9 mouse cellular contexts compared by ENCODE assay signal in the genomic region with DNA sequence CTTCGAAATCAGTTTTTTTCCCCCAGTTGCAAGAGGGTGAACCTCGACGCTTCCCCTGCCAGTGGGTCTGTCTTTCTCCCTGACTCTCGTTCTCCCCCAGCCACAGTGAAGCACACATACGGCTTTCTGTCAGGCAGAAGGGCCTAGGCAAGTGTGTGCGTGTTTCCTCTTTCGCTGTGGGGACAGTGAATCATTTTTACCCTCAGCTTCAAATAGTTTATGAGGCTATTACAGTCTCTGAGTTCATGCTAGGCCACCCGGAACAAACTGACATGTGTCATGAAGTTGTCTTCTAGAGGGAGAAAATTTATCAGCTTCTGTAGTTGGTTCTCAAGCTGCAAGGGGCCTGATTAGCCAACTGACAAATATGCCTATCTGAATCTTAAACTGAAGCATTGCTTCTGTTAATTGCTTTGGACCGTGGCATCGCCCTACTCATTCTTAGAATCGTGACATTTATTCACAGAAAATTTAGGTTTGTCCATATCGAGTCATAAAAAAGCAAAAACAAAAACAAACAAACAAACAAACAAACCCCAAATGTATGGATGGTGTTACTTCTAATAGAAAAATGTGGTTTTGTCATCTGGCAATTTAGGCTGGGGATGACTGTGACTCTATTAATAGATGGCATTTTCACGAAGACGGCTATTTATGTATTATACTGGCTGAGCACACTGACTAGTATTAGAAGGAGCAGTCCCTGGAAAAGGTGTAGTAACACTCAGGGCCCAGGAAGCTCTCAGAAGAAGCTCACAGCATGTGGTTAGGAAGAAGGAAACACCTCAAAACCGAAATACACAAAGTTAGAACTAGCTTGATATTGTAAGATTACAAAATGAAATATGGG. TPM values are rescaled to one million over a fixed set of nuclear protein-coding genes. Genes with fewer than 3 reads are reported as not detected.
DNase-seq lines count a peak whose midpoint lies in the region; TF ChIP-seq lines count a peak whose summit lies in the region.
"Had no signal": no experiment of that assay in that cellular context is flagged by ENCODE, and none has a peak within 500 bp of the region (broad histone marks: within the 10 kb centered on the region; RNA-seq: fewer than 3 reads in every experiment).

No protein-coding gene starts in this region.

- no peak for TF ChIP-seq EP300 in heart, adult 2 months (IDR thresholded peaks at IDR 0.05; ENCODE audit: insufficient read depth, low read depth, low read length)

- intact Hi-C loops in heart, adult 2 months (cut with DNase I): loop anchor here (5.0 kb wide), 1 partner anchor 102 kb away; a partner anchor contains a TSS

- peak overlapping the region; percentile 64 for H3K27ac ChIP-seq in heart, adult 2 months
- H3K27ac ChIP-seq in macrophage: peak overlapping the region; percentile 70
- H3K27ac ChIP-seq: hindbrain, embryonic 14.5 days had no signal

- TF ChIP-seq CTCF in heart, adult 2 months (IDR thresholded peaks at IDR 0.05): no peak

- H3K36me3 ChIP-seq in heart, adult 2 months (ENCODE audit: control insufficient read depth, insufficient read depth, low read length): no peaks in the 10 kb centered on the region
- H3K36me3 ChIP-seq in macrophage (ENCODE audit: inconsistent target): no peaks in the 10 kb centered on the region

- no peaks in the 10 kb centered on the region for H3K79me2 ChIP-seq in heart, adult 2 months (replicated peaks; ENCODE audit: control insufficient read depth, insufficient read depth, low read length)
- no peaks in the 10 kb centered on the region for H3K79me2 ChIP-seq in macrophage (ENCODE audit: inconsistent target)

- H3K27me3 ChIP-seq in heart, adult 2 months (ENCODE audit: control insufficient read depth, insufficient read depth, low read length): no peaks in the 10 kb centered on the region

- 57% methylated on average over 15 of the region's 15 CpGs for WGBS in heart, adult 2 months
- 39% methylated on average over 15 of the region's 15 CpGs for WGBS in macrophage (ENCODE audit: missing documents)

- no peak for TF ChIP-seq POLR2A in heart, adult 2 months (IDR thresholded peaks at IDR 0.05; ENCODE audit: insufficient read depth, low read depth, low read length)

- peak; percentile 6 to 19 for DNase-seq in heart, adult 2 months
- DNase-seq in heart, postnatal 4 days: no peak
- DNase-seq in A20 (ENCODE audit: low read depth, low spot score): peak; percentile 89
- DNase-seq in c-Kit-positive CD71-positive TER-119-negative erythroid progenitor cells, embryonic 14.5 days (ENCODE audit: low read depth): peak; percentile 84
- DNase-seq in kidney, adult 18-20 months: no peak
- DNase-seq in left cerebral cortex, adult 18-20 months (ENCODE audit: low spot score in 2 of 2): no peak
- no peak for DNase-seq in cerebellum, postnatal 25 days

- H3K4me1 ChIP-seq in heart, adult 2 months (ENCODE audit: control insufficient read depth, insufficient read depth, low read length): peaks cover 2% of the 10 kb centered on the region

- H3K4me3 ChIP-seq in heart, adult 2 months: no peak overlapping the region
- H3K4me3 ChIP-seq in macrophage (ENCODE audit: inconsistent target): peak overlapping the region; percentile 43

- H3K9ac ChIP-seq in heart, adult 2 months (ENCODE audit: low read depth, low read length): peak overlapping the region; percentile 23; the same call in 1 of the 2 replicates

RNA-seq across cellular contexts. Expression of a gene that starts 1.3 kb away (rescaled TPM):
- 10 to 100 TPM; 14.2 to 19.0 TPM for total RNA-seq in heart, adult 2 months (2021)
- 7.1 and 10.1 TPM in 2 replicates for polyA plus RNA-seq in heart, adult 2 months (2012; rRNA removed)
- 1 to 10 TPM; 3.3 to 3.8 TPM for total RNA-seq in heart, postnatal 4 days (2021)
- 10 to 100 TPM; 10.2 to 70.4 (median 25.8) TPM for total RNA-seq in macrophage (2018; cell fraction: chromatin; rRNA removed)
- 10 to 100 TPM in 6 of 26 experiments, 1 to 10 TPM in 20; 1.6 to 11.4 (median 6.1) TPM for total RNA-seq in macrophage (2018; cell fraction: cytosol; rRNA removed)
- 10 to 100 TPM in 13 of 26 experiments, 1 to 10 TPM in 13; 3.3 to 46.5 (median 10.5) TPM for total RNA-seq in macrophage (2018; cell fraction: nucleus; rRNA removed)
- polyA plus RNA-seq in macrophage (2018): 9.0 to 17.9 TPM (median 9.4 TPM) in 3 replicates
- total RNA-seq in left cerebral cortex, adult 18-20 months (2021): 1 to 10 TPM; 3.7 to 4.6 TPM

Comparison
In these comparisons a context has a peak if more than half of its experiments do, and no peak if none do; other contexts are left out.
1. DNase-seq: peak in heart, adult 2 months (2 of 2), A20 (single experiment) and c-Kit-positive CD71-positive TER-119-negative erythroid progenitor cells, embryonic 14.5 days (single experiment); none in heart, postnatal 4 days (single experiment), kidney, adult 18-20 months (single experiment), left cerebral cortex, adult 18-20 months (0 of 2) and cerebellum, postnatal 25 days (0 of 2).